In the genomic region with DNA sequence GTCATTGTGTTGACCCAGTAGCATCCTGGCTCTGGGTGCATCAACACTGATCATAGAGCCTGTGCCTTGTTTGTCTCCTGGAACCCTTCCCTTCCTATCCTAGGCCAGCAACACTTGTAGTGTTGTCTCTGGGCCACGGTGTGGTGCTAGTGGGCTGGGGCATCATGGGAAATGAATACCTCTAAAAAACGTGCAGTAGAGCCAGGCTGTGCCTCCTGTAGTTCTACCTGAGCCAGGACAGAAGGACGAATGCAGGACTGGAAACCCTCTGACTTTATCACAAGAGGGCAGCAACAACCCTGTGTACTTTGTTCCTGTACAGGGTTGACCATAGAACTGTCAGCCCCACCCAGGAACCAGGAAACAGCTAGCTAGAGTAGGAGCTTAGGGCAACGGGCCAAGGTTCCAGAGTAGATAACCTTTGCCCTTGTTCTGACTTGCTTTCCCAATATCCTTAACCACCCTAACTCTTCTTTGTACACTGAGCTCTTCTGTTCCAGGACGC, we compare ENCODE assay signal across 9 mouse cellular contexts. TPM values are rescaled to one million over a fixed set of nuclear protein-coding genes. Genes with fewer than 3 reads are reported as not detected.
A peak's percentile ranks its signal among the peaks of the same experiment; 100 is the strongest.
DNase-seq lines count a peak whose midpoint lies in the region; ATAC-seq and TF ChIP-seq lines count a peak whose summit lies in the region.
"Had no signal": no experiment of that assay in that cellular context is flagged by ENCODE, and none has a peak within 500 bp of the region (broad histone marks: within the 10 kb centered on the region; RNA-seq: fewer than 3 reads in every experiment).

No protein-coding gene starts in this region.

- intact Hi-C loops in heart, adult 2 months (cut with DNase I), result loop anchor here (2.0 to 5.0 kb wide), 3 partner anchors 42 to 147 kb away; a partner anchor contains a TSS

- H3K4me2 ChIP-seq in CH12.LX (ENCODE audit: insufficient read depth, low read depth, poor library complexity, severe bottlenecking), result no peak overlapping the region
- H3K4me2 ChIP-seq in hindbrain, postnatal 0 days (ENCODE audit: low read depth, low read length), result no peak overlapping the region
- H3K4me2 ChIP-seq: neural tube, embryonic 12.5 days had no signal

- 16% methylated on average over 5 of the region's 5 CpGs for WGBS in heart, adult 2 months
- WGBS in hindbrain, postnatal 0 days, result 54% methylated on average over 5 of the region's 5 CpGs

- H3K36me3 ChIP-seq in CH12.LX (replicated peaks in 1 of 2; ENCODE audit: control insufficient read depth in 1 of 2, insufficient read depth in 1 of 2, low read length in 1 of 2), result no peaks in the 10 kb centered on the region
- H3K36me3 ChIP-seq in heart, adult 2 months (ENCODE audit: control insufficient read depth, insufficient read depth, low read length), result no peaks in the 10 kb centered on the region
- H3K36me3 ChIP-seq in hindbrain, postnatal 0 days (ENCODE audit: insufficient read depth, low read length), result no peaks in the 10 kb centered on the region
- H3K36me3 ChIP-seq: neural tube, embryonic 12.5 days had no signal

- H3K9me3 ChIP-seq in CH12.LX (replicated peaks; ENCODE audit: low read length), result no peaks in the 10 kb centered on the region
- no peaks in the 10 kb centered on the region for H3K9me3 ChIP-seq in hindbrain, postnatal 0 days (ENCODE audit: low read length)
- H3K9me3 ChIP-seq: neural tube, embryonic 12.5 days had no signal

- peak; percentile 79 for DNase-seq in 416B (ENCODE audit: low read depth)
- peak; percentile 37 for DNase-seq in CH12.LX (ENCODE audit: extremely low read depth)
- DNase-seq in heart, adult 2 months, result peak; percentile 67 to 76
- DNase-seq in kidney, postnatal 36 days, result peak; percentile 83 to 87
- peak; percentile 14 to 16 for DNase-seq in natural killer cell, adult 2 months (ENCODE audit: low spot score in 2 of 2)
- no peak for DNase-seq in hindbrain, postnatal 0 days (ENCODE audit: low spot score)
- no peak for DNase-seq in embryo, embryonic 10 days (ENCODE audit: low spot score)
- no peak for DNase-seq in frontal cortex, postnatal 14 days (ENCODE audit: low spot score in 2 of 2)

- H3K27me3 ChIP-seq in CH12.LX (replicated peaks), result no peaks in the 10 kb centered on the region
- H3K27me3 ChIP-seq in heart, adult 2 months (ENCODE audit: control insufficient read depth, insufficient read depth, low read length), result no peaks in the 10 kb centered on the region
- H3K27me3 ChIP-seq in hindbrain, postnatal 0 days (ENCODE audit: insufficient read depth, low read length), result no peaks in the 10 kb centered on the region
- H3K27me3 ChIP-seq: neural tube, embryonic 12.5 days had no signal

- peak; percentile 58 for TF ChIP-seq RAD21 in CH12.LX (IDR thresholded peaks at IDR 0.05; ENCODE audit: low read depth, low read length)

- TF ChIP-seq POLR2A in CH12.LX (IDR thresholded peaks at IDR 0.05; ENCODE audit: low read depth, low read length), result no peak
- TF ChIP-seq POLR2A in heart, adult 2 months (IDR thresholded peaks at IDR 0.05; ENCODE audit: insufficient read depth, low read depth, low read length), result no peak

- no peak overlapping the region for H3K4me3 ChIP-seq in CH12.LX (replicated peaks in 1 of 3; ENCODE audit: low read depth in 2 of 3, low read length in 2 of 3, poor library complexity in 1 of 3)
- no peak overlapping the region for H3K4me3 ChIP-seq in heart, adult 2 months
- no peak overlapping the region for H3K4me3 ChIP-seq in hindbrain, postnatal 0 days (ENCODE audit: low read length)
- H3K4me3 ChIP-seq: neural tube, embryonic 12.5 days had no signal

- H3K9ac ChIP-seq in CH12.LX (ENCODE audit: insufficient read depth, low read depth), result no peak overlapping the region
- no peak overlapping the region for H3K9ac ChIP-seq in heart, adult 2 months (ENCODE audit: low read depth, low read length)
- no peak overlapping the region for H3K9ac ChIP-seq in hindbrain, postnatal 0 days (replicated peaks; ENCODE audit: low read length)
- H3K9ac ChIP-seq: neural tube, embryonic 12.5 days had no signal

- no peak for TF ChIP-seq EP300 in CH12.LX (IDR thresholded peaks at IDR 0.05; ENCODE audit: low read length)
- peak; percentile 74; the same call in 1 of the 2 replicates for TF ChIP-seq EP300 in heart, adult 2 months (IDR thresholded peaks at IDR 0.05; ENCODE audit: insufficient read depth, low read depth, low read length)

- H3K79me2 ChIP-seq in CH12.LX (replicated peaks; ENCODE audit: control insufficient read depth, extremely low read depth, insufficient read depth, poor library complexity, severe bottlenecking), result no peaks in the 10 kb centered on the region
- no peaks in the 10 kb centered on the region for H3K79me2 ChIP-seq in heart, adult 2 months (replicated peaks; ENCODE audit: control insufficient read depth, insufficient read depth, low read length)

- no peak overlapping the region for H3K27ac ChIP-seq in CH12.LX (ENCODE audit: insufficient read depth, low read depth)
- H3K27ac ChIP-seq in heart, adult 2 months, result peak overlapping the region; percentile 27; the same call in 1 of the 2 replicates
- H3K27ac ChIP-seq in hindbrain, postnatal 0 days, result no peak overlapping the region
- H3K27ac ChIP-seq: neural tube, embryonic 12.5 days had no signal

- H3K4me1 ChIP-seq in CH12.LX (ENCODE audit: control insufficient read depth in 1 of 2, insufficient read depth in 2 of 2), result peaks cover 0 to 6% of the 10 kb centered on the region in 2 experiments; a peak in 1 of 4 replicates
- H3K4me1 ChIP-seq in heart, adult 2 months (ENCODE audit: control insufficient read depth, insufficient read depth, low read length), result peaks cover 5% of the 10 kb centered on the region
- H3K4me1 ChIP-seq in hindbrain, postnatal 0 days (ENCODE audit: insufficient read depth, low read length), result no peaks in the 10 kb centered on the region
- H3K4me1 ChIP-seq: neural tube, embryonic 12.5 days had no signal

- no peak for ATAC-seq in hindbrain, postnatal 0 days

- TF ChIP-seq CTCF in CH12.LX (conservative IDR thresholded peaks at IDR 0.05 in 1 of 2, IDR thresholded peaks at IDR 0.05 in 1 of 2; ENCODE audit: low read depth in 2 of 2, low read length in 2 of 2), result peak; percentile 42 to 73; a peak in 3 of 4 replicates
- TF ChIP-seq CTCF in heart, adult 2 months (IDR thresholded peaks at IDR 0.05), result peak; percentile 79
- TF ChIP-seq CTCF in hindbrain, postnatal 0 days (IDR thresholded peaks at IDR 0.05; ENCODE audit: low read depth), result no peak; the same call in 1 of the 2 replicates

- in situ Hi-C loops in CH12.LX (cut with MboI; ENCODE audit: low pct_ligation_motif_present, low pct_unique_long_range_greater_than_20kb, low sequenced_read_pairs), result no loop called here

- dilution Hi-C loops in CH12.LX (cut with MboI; ENCODE audit: extremely low pct_ligation_motif_present, extremely low pct_unique_long_range_greater_than_20kb, low sequenced_read_pairs), result no loop called here

TF ChIP-seq in CH12.LX, 34 proteins besides CTCF, POLR2A, EP300 and RAD21:
- TF ChIP-seq GABPA (IDR thresholded peaks at IDR 0.05; ENCODE audit: insufficient replicate concordance, low read depth, low read length), result no peak
- TF ChIP-seq ETS1 (conservative IDR thresholded peaks at IDR 0.05; ENCODE audit: low read depth, low read length), result no peak
- TF ChIP-seq NELFE (IDR thresholded peaks at IDR 0.05; ENCODE audit: low read depth, low read length), result no peak
- TF ChIP-seq IRF4 (IDR thresholded peaks at IDR 0.05; ENCODE audit: low read depth, low read length), result no peak
- TF ChIP-seq PAX5 (IDR thresholded peaks at IDR 0.05; ENCODE audit: low read length), result no peak
- TF ChIP-seq SIN3A (IDR thresholded peaks at IDR 0.05; ENCODE audit: low read length), result no peak
- peak; percentile 15; the same call in 1 of the 2 replicates for TF ChIP-seq HCFC1 (IDR thresholded peaks at IDR 0.05; ENCODE audit: low read depth, low read length)
- TF ChIP-seq NRF1 (IDR thresholded peaks at IDR 0.05; ENCODE audit: low read depth, low read length), result no peak
- no peak for TF ChIP-seq ZMIZ1 (IDR thresholded peaks at IDR 0.05; ENCODE audit: low read depth, low read length)
- peak; percentile 67 for TF ChIP-seq SMC3 (IDR thresholded peaks at IDR 0.05; ENCODE audit: low read depth, low read length)
- TF ChIP-seq KAT2A (IDR thresholded peaks at IDR 0.05; ENCODE audit: insufficient replicate concordance, low read length), result no peak
- no peak for TF ChIP-seq MXI1 (IDR thresholded peaks at IDR 0.05; ENCODE audit: low read depth, low read length)
- TF ChIP-seq BHLHE40 (IDR thresholded peaks at IDR 0.05; ENCODE audit: low read depth, low read length), result peak; percentile 72
- TF ChIP-seq TBP (conservative IDR thresholded peaks at IDR 0.05; ENCODE audit: low read depth, low read length), result no peak
- no peak for TF ChIP-seq JUN (IDR thresholded peaks at IDR 0.05; ENCODE audit: insufficient read depth, low read depth, low read length)
- no peak for TF ChIP-seq MAFK (IDR thresholded peaks at IDR 0.05; ENCODE audit: insufficient replicate concordance, low read length)
- peak; percentile 60 for TF ChIP-seq ELF1 (IDR thresholded peaks at IDR 0.05; ENCODE audit: low read depth, low read length)
- no peak for TF ChIP-seq RCOR1 (conservative IDR thresholded peaks at IDR 0.05; ENCODE audit: low read depth, low read length)
- TF ChIP-seq USF2 (conservative IDR thresholded peaks at IDR 0.05; ENCODE audit: low read depth, low read length), result no peak

RNA-seq across cellular contexts. Expression of a gene that starts 41.2 kb away (rescaled TPM):
- total RNA-seq in CH12.LX (2012; rRNA removed) (4.7 and 6.0 TPM in 2 replicates), CH12.LX (2014; rRNA removed) (3.5 and 5.8 TPM in 2 replicates)
- 3.9 and 4.6 TPM in 2 replicates for polyA plus RNA-seq in CH12.LX (2012; ENCODE audit: insufficient read length, low read depth)
- total RNA-seq in heart, adult 2 months (2021), result 100 to 1,000 TPM; 103 to 129 TPM
- 61.8 and 136 TPM in 2 replicates for polyA plus RNA-seq in heart, adult 2 months (2012; rRNA removed)
- 16.4 and 17.9 TPM in 2 replicates for total RNA-seq in hindbrain, postnatal 0 days (2014; rRNA removed)
- polyA plus RNA-seq in hindbrain, postnatal 0 days (2015; fragmentation: Nextera tagmentation; extraction: Ambion mirVana), result 34.7 and 35.1 TPM in 2 replicates

Comparison
In these comparisons a context has a peak if more than half of its experiments do, and no peak if none do; other contexts are left out.
1. DNase-seq: peak in 416B (single experiment), CH12.LX (single experiment), heart, adult 2 months (2 of 2), kidney, postnatal 36 days (2 of 2) and natural killer cell, adult 2 months (2 of 2); none in hindbrain, postnatal 0 days (single experiment), embryo, embryonic 10 days (single experiment) and frontal cortex, postnatal 14 days (0 of 2).